Mouse (Mus musculus) heart, postnatal 25 days (tissue): Measurements from ENCODE around the gene Rgs8. TPM values are rescaled to one million over a fixed set of nuclear protein-coding genes. Genes with fewer than 3 reads are reported as not detected.

Source experiments
- DNase-seq: peaks from one replicate; pipeline ENCODE4 v3.0.0; 2022; ENCODE audit warnings: low spot score
- intact Hi-C: fragments of 180-260 bp; cut with DNase I; formaldehyde crosslinking; loops from one replicate; pipeline ENCODE4 v1.15.1; 2025
- total RNA-seq, 2 experiments: library from RNA; stranded (reverse); gene quantifications; 2 replicates each; pipeline ENCODE4 v1.2.3; 2021

Gene Rgs8
- total RNA-seq, 2 experiments from 2014 or later, result not detected

DNA sequence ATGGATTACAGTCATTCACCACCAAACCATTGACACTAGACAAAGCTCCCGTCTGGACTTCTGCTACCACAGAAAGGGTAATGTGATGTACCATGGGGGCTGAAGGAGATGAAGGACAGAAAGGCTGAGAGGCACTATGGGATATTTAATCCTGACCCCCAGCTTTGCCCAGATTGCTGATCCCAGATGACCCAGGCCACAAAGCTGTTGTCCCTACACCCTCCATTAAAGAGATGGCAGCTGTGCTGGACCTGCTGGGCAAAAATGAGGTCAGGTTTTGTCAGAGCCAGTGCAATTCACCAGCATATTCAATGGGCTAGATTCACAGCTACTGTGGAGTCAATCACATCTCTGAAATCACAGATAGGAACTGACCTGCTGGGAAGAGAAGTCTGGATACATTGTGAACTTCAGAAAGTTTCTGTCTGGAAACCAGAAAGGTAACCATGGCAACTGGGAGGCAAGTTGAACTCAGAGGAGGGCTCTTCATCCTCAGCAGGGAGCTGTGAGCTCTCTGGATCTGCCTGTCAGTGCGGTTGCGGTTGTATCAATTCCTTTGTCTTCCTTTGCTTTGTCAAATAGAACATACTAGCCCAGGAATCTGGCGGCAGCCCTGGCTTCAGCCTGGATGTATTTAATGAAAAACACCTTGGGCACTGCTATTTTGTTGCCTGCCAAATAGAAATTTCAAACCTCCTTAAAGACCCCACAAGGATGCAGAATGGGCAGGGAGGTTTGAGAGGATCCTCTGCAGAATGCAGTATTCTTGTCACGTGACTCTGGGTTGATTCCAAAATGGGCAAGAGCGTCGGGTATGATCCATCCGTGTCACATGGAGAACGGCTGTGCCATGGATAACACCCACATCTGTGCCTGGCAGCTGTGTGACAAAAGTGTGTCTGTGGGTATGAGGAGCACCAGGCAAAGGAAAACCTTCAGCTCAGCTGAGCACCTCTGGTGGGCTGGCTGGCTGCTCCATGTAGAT, 84.6 kb downstream of the Rgs8 start:
- intact Hi-C loops, result loop anchor here (5.0 kb wide), 1 partner anchor 55 kb away; no protein-coding TSS in a partner anchor
- DNase-seq, result no peak

DNA sequence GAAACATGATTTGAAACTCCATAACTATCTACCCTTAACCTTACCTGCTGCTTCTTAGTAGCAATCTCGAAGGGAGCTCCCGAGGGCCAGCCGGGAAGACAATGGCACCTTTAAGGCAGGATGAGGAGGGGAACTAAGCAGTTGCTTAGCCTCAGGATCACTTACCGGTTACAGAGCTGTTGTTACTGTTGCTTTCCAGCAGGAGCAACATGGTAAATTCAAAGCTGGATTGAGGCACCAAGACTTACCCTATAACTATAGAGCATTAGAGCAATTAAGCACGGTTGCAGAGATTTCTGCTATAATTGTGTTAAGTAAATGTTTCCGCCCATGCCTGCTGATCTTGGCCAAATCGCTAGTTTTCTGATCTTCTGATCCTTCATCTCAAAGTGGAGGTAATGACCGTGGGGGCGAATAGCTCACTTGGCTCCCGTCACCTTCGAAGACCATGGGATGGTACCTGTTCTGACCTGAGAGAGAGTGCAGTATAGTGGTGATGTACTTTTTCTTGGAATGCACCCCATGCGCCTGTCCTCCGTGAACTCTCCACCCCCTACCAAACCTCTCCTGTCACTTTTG, 86.7 kb downstream of the Rgs8 start:
- DNase-seq, result no peak
- intact Hi-C loops, result loop anchor here (5.0 kb wide), 2 partner anchors 57 to 97 kb away; no protein-coding TSS in a partner anchor

DNA sequence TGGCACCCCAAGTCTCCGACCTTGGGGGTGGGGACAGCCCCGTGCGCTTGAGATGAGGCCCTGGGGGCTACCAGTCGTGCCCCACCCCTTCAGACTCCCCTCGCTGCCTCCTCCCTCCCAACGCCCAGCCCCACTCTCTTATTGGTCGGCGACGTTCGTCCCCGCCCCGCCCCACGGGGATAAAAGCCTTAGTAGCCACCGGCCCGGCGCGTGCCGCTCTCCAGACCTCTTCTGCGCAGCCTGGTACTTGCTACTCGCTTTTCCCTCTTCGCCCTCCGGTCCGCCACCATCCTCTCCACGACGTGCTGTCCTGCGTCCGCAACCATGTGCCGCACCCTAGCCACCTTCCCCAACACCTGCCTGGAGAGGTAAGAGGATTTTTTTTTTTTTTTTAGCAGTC, 87.3 kb downstream of the Rgs8 start, which contains the start of gene Rgs16:
TSS of gene Rgs16 (plus strand) at position 205 of the 400 bp plus-strand sequence.
- peak; percentile 67 for DNase-seq
- intact Hi-C loops, result loop anchor here (5.0 kb wide), 1 partner anchor 98 kb away; no protein-coding TSS in a partner anchor

DNA sequence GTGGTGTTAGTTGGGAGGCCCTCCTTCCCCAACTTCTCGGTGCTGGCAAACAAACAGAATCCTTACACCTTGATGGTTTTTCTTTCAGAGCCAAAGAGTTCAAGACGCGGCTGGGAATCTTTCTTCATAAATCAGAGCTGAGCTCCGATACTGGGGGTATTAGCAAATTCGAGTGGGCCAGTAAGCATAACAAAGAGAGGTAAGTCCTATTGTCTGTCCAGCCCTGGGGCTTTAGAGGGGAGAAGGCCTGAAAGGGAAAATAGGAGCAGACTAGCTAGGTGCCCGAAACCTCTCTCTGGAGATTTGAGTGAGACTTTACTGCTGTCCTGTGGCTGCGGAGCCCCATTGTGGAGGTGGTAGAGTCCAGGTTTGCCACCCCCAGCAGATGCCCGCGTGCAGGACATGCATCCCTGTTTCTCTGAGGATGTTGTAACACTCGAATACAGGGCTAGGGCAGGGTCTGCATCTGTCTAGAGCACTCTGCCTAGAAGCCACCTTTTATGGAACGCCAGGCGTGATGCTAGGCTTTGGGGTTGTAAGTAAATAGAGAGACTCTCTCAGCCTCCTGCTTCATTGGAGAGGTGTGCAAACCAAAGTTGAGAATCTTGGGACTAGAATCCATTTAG, 88.1 kb downstream of the Rgs8 start:
- DNase-seq, result no peak
- intact Hi-C loops, result loop anchor here (5.0 kb wide), 1 partner anchor 99 kb away; no protein-coding TSS in a partner anchor

DNA sequence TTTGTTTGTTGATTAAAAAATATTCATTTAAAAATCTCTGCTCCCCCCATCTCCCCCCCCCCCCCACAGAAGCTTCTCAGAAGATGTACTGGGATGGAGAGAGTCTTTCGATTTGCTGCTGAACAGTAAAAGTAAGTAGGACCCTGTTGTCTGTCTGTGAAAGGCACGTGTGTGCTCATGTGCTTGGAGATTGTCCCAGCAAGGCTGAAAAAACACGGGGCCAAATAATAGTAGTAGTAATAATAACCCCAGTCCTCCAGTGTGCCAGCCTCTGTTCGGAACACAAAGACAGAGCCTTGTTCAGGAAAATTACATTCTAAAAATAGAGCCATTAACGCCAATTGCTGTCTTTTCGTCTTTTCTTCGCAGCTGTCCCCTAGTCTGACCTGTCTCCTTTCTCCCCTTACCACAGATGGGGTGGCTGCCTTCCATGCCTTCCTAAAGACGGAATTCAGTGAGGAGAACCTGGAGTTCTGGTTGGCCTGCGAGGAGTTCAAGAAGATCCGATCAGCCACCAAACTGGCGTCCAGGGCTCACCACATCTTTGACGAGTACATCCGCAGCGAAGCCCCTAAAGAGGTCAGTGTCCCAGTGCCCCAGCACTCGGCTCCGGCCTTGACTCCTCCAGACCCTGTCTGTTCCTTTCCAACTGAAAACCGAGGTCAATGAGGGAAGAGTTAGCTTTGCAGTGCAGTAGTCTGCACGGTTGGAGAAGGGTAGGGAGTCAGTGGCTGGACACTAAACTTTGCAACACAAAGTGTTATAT, 88.9 kb downstream of the Rgs8 start:
- DNase-seq, result no peak
- intact Hi-C loops, result loop anchor here (1.0 to 5.0 kb wide), 2 partner anchors 99 to 184 kb away; no protein-coding TSS in a partner anchor

DNA sequence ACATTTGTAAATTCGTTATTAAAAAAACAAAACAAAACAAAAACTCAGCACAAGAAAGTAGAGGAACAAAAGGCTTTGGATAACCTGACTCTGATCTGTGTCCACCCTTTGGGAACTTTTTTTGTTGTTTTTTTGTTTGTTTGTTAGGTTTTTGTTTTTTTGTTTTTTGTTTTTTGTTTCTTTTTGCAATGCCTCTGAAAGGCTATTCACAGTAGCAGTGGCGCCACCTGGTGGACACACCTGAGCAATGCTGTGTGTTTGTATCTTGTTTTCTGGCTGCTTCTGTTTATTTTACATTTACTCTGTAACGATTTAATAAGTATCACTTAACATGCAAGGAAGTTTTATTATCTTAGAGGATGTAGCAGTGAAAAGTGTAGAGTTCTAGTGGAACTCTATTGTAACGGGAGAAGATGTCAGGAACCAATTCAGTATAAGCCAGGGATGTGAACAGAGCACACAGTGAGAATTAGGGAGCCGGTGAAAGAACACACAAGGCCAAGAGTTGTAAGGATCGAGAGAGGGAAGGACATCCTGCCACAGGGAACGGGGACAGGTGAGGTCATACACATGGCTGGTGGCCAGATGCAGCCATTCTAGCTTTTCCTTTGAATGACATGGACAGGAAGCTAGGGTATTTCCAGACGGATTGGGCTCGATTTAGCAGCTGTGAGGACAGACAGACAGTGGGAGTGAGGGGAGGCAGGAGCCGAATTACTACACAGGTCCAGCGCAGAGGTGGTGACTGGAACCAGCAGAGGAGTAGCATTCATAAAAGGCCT, 89.7 kb downstream of the Rgs8 start:
- DNase-seq, result no peak
- intact Hi-C loops, result loop anchor here (1.0 to 5.0 kb wide), 2 partner anchors 100 to 185 kb away; no protein-coding TSS in a partner anchor

DNA sequence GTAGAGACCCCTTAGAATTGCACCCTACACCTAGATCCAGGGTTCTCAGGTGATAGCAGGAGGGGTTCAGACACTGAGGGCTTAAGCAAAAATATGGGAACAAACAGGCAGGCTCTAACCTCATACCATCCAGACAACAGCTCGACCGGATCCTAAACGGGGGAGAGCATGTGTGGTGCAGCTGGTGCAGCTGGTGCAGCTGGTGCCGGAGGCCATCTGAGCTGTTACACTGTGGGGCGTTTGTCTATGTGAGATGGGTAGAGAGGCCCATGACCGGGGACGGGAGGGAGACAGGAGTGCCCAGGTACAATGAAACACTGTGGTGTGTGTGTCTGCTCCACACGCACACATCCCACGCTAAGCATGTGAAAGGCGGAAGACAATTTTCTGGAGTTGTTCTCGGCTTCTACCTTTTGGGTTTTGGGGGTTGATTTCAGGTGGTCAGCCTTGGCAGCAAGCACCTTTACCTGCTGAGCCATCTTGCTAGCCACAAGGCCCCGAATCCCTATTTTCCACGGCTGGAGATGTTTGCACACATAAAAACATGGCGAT, 93.4 kb downstream of the Rgs8 start:
- no peak for DNase-seq
- intact Hi-C loops, result loop anchor here (1.0 to 5.0 kb wide), 3 partner anchors 61 to 259 kb away; partner anchors contain the start of gene Dhx9

DNA sequence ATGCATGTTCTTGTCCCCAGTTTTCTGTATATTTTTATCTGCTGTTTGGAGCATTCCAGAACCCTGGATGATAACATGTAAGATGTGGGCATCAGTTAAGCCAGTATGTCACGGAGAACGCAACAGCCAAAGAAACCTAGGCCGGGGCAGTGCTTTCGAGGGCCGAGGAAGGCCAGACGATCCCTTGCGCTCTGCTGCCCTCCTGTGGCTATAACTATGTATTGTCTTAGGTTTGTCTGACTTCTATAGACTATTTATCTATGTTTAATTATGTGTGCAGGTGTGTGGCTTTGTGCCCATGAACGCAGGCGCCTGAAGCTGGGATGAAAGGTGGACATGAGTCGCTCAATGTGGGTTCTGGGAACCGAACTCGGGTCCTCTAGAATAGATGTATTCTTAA, 93.9 kb downstream of the Rgs8 start:
- peak; percentile 30 for DNase-seq
- intact Hi-C loops, result loop anchor here (1.0 to 5.0 kb wide), 3 partner anchors 61 to 259 kb away; partner anchors contain the start of gene Dhx9

DNA sequence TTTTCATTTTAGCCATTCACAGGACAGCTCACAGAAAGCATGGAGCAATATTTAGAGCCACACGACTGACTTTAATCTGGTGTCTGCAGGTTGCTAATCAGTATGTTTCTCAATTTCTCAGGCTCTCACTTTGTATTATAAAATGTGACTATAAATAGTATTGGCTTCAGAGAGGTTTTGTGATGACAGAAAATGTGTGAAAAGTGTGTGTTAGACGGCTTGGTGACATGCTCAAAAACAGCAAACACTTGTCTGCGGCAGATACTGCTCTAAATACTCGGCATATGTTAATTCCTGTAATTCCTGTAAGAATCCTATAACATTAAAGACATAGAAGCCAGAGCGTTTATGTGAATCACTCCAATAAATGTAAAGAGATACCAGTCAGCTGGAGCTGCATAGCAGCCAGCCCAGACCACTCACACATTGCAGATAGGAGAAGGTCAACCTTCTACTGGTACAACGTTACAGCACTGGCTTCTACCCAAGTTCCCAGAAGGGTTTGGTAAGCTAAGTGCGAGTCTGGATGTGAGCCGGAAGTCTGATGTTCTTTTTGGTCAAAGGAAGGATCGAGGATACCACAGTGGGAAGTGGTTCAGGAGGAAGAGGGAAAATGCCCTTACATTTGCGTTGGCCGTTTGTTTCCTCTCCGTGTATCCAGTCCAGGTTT, 95.2 kb downstream of the Rgs8 start:
- no peak for DNase-seq
- intact Hi-C loops, result loop anchor here (5.0 kb wide), 2 partner anchors 59 to 261 kb away; partner anchors contain the start of gene Dhx9

DNA sequence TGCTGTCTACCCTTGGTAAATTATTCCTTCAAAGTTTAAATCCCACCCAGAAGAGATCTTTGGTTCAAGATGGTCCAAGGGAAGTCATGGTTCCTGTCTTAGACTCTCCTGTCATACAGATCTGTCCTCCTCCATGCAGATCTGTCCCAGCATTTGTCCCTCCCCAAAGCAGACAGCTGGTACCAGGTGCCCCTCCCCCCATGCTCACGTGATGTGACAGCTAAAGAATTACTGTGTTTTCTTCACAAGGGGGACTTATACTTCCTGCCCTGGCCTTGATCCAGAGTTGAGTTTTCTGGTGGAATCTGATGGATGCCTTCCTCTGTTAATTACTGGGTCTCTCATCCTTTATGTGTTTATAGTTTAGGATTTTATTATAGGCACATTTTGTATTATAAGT, 95.7 kb downstream of the Rgs8 start:
- intact Hi-C loops, result loop anchor here (5.0 kb wide), 2 partner anchors 59 to 261 kb away; partner anchors contain the start of gene Dhx9

DNA sequence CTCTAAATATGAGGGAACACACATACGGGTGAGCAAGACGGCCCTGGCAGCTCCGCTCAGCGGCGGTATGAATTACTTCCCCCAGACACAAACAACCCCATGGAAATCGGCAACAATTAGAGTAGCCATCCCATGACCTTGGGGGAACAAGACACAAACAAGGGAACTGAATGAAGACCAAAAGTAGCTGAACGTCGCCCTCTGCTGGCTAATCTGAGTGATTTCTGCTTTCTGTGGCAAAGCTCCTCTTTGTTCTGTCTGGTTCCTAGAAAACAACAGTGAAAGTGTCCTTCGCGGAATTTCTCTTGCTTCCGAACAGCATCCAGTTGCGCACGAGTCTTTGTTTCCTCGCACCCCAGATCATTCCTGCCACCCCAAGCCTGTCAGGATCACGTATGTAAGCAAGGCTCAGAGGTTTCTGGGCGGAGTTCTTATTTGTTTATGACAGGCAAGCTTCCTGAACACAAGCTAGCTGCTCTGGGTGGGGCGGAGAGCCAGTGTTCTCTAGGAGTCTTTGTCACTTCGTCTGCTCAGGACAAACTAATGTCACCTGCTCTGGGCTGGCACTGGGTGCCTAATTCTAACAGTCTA, 96.5 kb downstream of the Rgs8 start, which contains the start of gene Rnasel:
TSS of gene Rnasel (plus strand) at position 216 of the 591 bp plus-strand sequence.
- intact Hi-C loops, result loop anchor here (5.0 kb wide), 2 partner anchors 58 to 262 kb away; partner anchors contain the start of gene Dhx9
- DNase-seq, result peak; percentile 32

More for the DNA sequence above, 95.7 kb downstream of the Rgs8 start:
- no peak for DNase-seq

Other genes with a start within 250 kb of the Rgs8 start
- gene Shcbp1l, start 227.9 kb upstream of the Rgs8 start, total RNA-seq, result not detected
- 10 to 100 TPM; 47.0 to 53.6 TPM for gene Dhx9, start 165.4 kb upstream of the Rgs8 start, total RNA-seq
- 1 to 10 TPM; 1.1 to 1.3 TPM for gene Npl, start 103.0 kb upstream of the Rgs8 start, total RNA-seq
- 1 to 10 TPM; 1.4 to 2.4 TPM for gene Rgs16, start 87.3 kb downstream of the Rgs8 start, total RNA-seq
- 1 to 10 TPM; 5.8 to 6.1 TPM for gene Rnasel, start 96.4 kb downstream of the Rgs8 start, total RNA-seq
- under 1 TPM in 1 of 2 experiments, not detected in 1; 0.11 TPM for gene Rgsl1, start 191.1 kb downstream of the Rgs8 start, total RNA-seq
- not detected for gene Teddm1b, start 221.3 kb downstream of the Rgs8 start, total RNA-seq
- not detected for gene Teddm1a, start 238.7 kb downstream of the Rgs8 start, total RNA-seq
- 100 to 1,000 TPM; 349 to 403 TPM for gene Glul, start 246.9 kb downstream of the Rgs8 start, total RNA-seq
- under 1 TPM; 0.73 to 0.87 TPM for gene Teddm2, start 247.2 kb downstream of the Rgs8 start, total RNA-seq